Mouse (Mus musculus): ENCODE measurements at regions not wholly inside any gene's neighbourhood (a gene's known extent, or its start where the extent isn't known, plus 50 kb on each side); places are given as distances from the start of the nearest gene placed in this dataset.

- no peak overlapping the region for H3K27ac ChIP-seq (ENCODE audit: low read depth, low read length)
- no peak for DNase-seq (ENCODE audit: low spot score)
- H3K4me2 ChIP-seq (ENCODE audit: low read depth, low read length, severe bottlenecking), result no peak overlapping the region
- ATAC-seq (replicated peaks; ENCODE audit: low FRiP score), result no peak
- no peaks in the 10 kb centered on the region for H3K27me3 ChIP-seq (ENCODE audit: control insufficient read depth, insufficient read depth, low read length)
- WGBS, result 87% methylated on average over 1 of the region's 1 CpGs
- no peaks in the 10 kb centered on the region for H3K9me3 ChIP-seq (ENCODE audit: control insufficient read depth, low read length)
- no peak overlapping the region for H3K9ac ChIP-seq (ENCODE audit: low read length)
- 0 out of 2 replicates have a peak, but pooled peaks cover 3% of the 10 kb centered on the region for H3K4me1 ChIP-seq (replicated peaks; ENCODE audit: control insufficient read depth, insufficient read depth, low read length)
- no peak overlapping the region for H3K4me3 ChIP-seq (ENCODE audit: low read depth, low read length)
- no peaks in the 10 kb centered on the region for H3K36me3 ChIP-seq (ENCODE audit: control insufficient read depth, insufficient read depth, low read length)
These were observed 544.0 kb upstream of the Jag1 start for GRCm38 (mm10) chr2:137660449-137660848.

GRCm38 (mm10) chr2:137654296-137654695, 537.9 kb upstream of the Jag1 start:
- Histone ChIP-seq H3K9ac (ENCODE audit: low read length) (no peak overlapping the region), H3K4me1 (replicated peaks; ENCODE audit: control insufficient read depth, insufficient read depth, low read length) (0 out of 2 replicates have a peak, but pooled peaks cover under 1% of the 10 kb centered on the region), H3K36me3 (ENCODE audit: control insufficient read depth, insufficient read depth, low read length) (no peaks in the 10 kb centered on the region), H3K27me3 (ENCODE audit: control insufficient read depth, insufficient read depth, low read length) (no peaks in the 10 kb centered on the region), H3K9me3 (ENCODE audit: control insufficient read depth, low read length) (no peaks in the 10 kb centered on the region), H3K27ac (ENCODE audit: low read depth, low read length) (no peak overlapping the region), H3K4me3 (ENCODE audit: low read depth, low read length) (no peak overlapping the region), H3K4me2 (ENCODE audit: low read depth, low read length, severe bottlenecking) (no peak overlapping the region)
- 93% methylated on average over 3 of the region's 3 CpGs for WGBS
- DNase-seq (ENCODE audit: low spot score) (no peak), ATAC-seq (replicated peaks; ENCODE audit: low FRiP score) (no peak)

DNA sequence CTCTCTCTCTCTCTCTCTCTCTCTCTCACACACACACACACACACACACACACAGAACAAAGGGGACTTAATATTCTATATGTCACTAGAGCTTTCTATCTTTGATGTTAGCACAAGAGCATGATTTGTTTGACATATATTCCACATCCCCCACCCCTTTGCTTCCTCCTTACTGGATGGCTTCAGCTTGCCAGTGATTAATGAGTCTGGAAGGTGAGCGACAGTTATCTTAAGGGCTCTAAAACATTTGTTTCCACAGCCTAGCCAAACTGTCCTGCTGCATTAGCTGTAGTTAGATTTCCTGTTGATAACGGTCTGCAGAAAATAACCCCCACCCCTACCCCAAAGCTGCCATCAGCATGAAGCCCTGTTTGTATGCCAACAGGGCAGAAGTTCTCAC, 527.7 kb upstream of the Jag1 start:
- WGBS, result 78% methylated on average over 2 of the region's 2 CpGs
- H3K4me1 ChIP-seq (replicated peaks; ENCODE audit: control insufficient read depth, insufficient read depth, low read length), result no peaks in the 10 kb centered on the region
- H3K36me3 ChIP-seq (ENCODE audit: control insufficient read depth, insufficient read depth, low read length), result no peaks in the 10 kb centered on the region
- no peak overlapping the region for H3K9ac ChIP-seq (ENCODE audit: low read length)
- H3K4me2 ChIP-seq (ENCODE audit: low read depth, low read length, severe bottlenecking), result no peak overlapping the region
- DNase-seq (ENCODE audit: low spot score) (no peak), ATAC-seq (replicated peaks; ENCODE audit: low FRiP score) (no peak)
- H3K27me3 ChIP-seq (ENCODE audit: control insufficient read depth, insufficient read depth, low read length), result no peaks in the 10 kb centered on the region
- no peak overlapping the region for H3K4me3 ChIP-seq (ENCODE audit: low read depth, low read length)
- H3K9me3 ChIP-seq (ENCODE audit: control insufficient read depth, low read length), result no peaks in the 10 kb centered on the region
- no peak overlapping the region for H3K27ac ChIP-seq (ENCODE audit: low read depth, low read length)

- Histone ChIP-seq H3K4me2 (ENCODE audit: low read depth, low read length, severe bottlenecking) (no peak overlapping the region), H3K27me3 (ENCODE audit: control insufficient read depth, insufficient read depth, low read length) (no peaks in the 10 kb centered on the region), H3K9ac (ENCODE audit: low read length) (no peak overlapping the region), H3K36me3 (ENCODE audit: control insufficient read depth, insufficient read depth, low read length) (no peaks in the 10 kb centered on the region), H3K4me3 (ENCODE audit: low read depth, low read length) (no peak overlapping the region), H3K9me3 (ENCODE audit: control insufficient read depth, low read length) (no peaks in the 10 kb centered on the region), H3K27ac (ENCODE audit: low read depth, low read length) (no peak overlapping the region), H3K4me1 (replicated peaks; ENCODE audit: control insufficient read depth, insufficient read depth, low read length) (no peaks in the 10 kb centered on the region)
- ATAC-seq (replicated peaks; ENCODE audit: low FRiP score) (no peak), DNase-seq (ENCODE audit: low spot score) (no peak)
- 83% methylated on average over 10 of the region's 10 CpGs for WGBS
These were observed 527.0 kb upstream of the Jag1 start for GRCm38 (mm10) chr2:137643269-137644055.

GRCm38 (mm10) chr2:137635019-137635621, 518.7 kb upstream of the Jag1 start:
- Histone ChIP-seq H3K36me3 (ENCODE audit: control insufficient read depth, insufficient read depth, low read length) (no peaks in the 10 kb centered on the region), H3K4me1 (replicated peaks; ENCODE audit: control insufficient read depth, insufficient read depth, low read length) (no peaks in the 10 kb centered on the region), H3K4me2 (ENCODE audit: low read depth, low read length, severe bottlenecking) (no peak overlapping the region), H3K9ac (ENCODE audit: low read length) (no peak overlapping the region), H3K4me3 (ENCODE audit: low read depth, low read length) (no peak overlapping the region), H3K27ac (ENCODE audit: low read depth, low read length) (no peak overlapping the region), H3K27me3 (ENCODE audit: control insufficient read depth, insufficient read depth, low read length) (no peaks in the 10 kb centered on the region), H3K9me3 (ENCODE audit: control insufficient read depth, low read length) (no peaks in the 10 kb centered on the region)
- 80% methylated on average over 4 of the region's 4 CpGs for WGBS
- DNase-seq (ENCODE audit: low spot score), result no peak
- no peak for ATAC-seq (replicated peaks; ENCODE audit: low FRiP score)

GRCm38 (mm10) chr2:137616637-137617036, 500.2 kb upstream of the Jag1 start:
- Histone ChIP-seq H3K4me1 (replicated peaks; ENCODE audit: control insufficient read depth, insufficient read depth, low read length) (no peaks in the 10 kb centered on the region), H3K36me3 (ENCODE audit: control insufficient read depth, insufficient read depth, low read length) (no peaks in the 10 kb centered on the region), H3K27ac (ENCODE audit: low read depth, low read length) (no peak overlapping the region), H3K9me3 (ENCODE audit: control insufficient read depth, low read length) (no peaks in the 10 kb centered on the region), H3K27me3 (ENCODE audit: control insufficient read depth, insufficient read depth, low read length) (no peaks in the 10 kb centered on the region), H3K4me2 (ENCODE audit: low read depth, low read length, severe bottlenecking) (no peak overlapping the region), H3K4me3 (ENCODE audit: low read depth, low read length) (no peak overlapping the region), H3K9ac (ENCODE audit: low read length) (no peak overlapping the region)
- DNase-seq (ENCODE audit: low spot score) (no peak), ATAC-seq (replicated peaks; ENCODE audit: low FRiP score) (no peak)
- 87% methylated on average over 3 of the region's 3 CpGs for WGBS

GRCm38 (mm10) chr2:137613791-137614190, 497.3 kb upstream of the Jag1 start:
- Histone ChIP-seq H3K4me3 (ENCODE audit: low read depth, low read length) (no peak overlapping the region), H3K9me3 (ENCODE audit: control insufficient read depth, low read length) (no peaks in the 10 kb centered on the region), H3K9ac (ENCODE audit: low read length) (no peak overlapping the region), H3K27me3 (ENCODE audit: control insufficient read depth, insufficient read depth, low read length) (no peaks in the 10 kb centered on the region), H3K27ac (ENCODE audit: low read depth, low read length) (no peak overlapping the region), H3K4me2 (ENCODE audit: low read depth, low read length, severe bottlenecking) (no peak overlapping the region), H3K36me3 (ENCODE audit: control insufficient read depth, insufficient read depth, low read length) (no peaks in the 10 kb centered on the region), H3K4me1 (replicated peaks; ENCODE audit: control insufficient read depth, insufficient read depth, low read length) (no peaks in the 10 kb centered on the region)
- 93% methylated on average over 2 of the region's 2 CpGs for WGBS
- no peak for ATAC-seq (replicated peaks; ENCODE audit: low FRiP score)
- DNase-seq (ENCODE audit: low spot score), result no peak

- ATAC-seq (replicated peaks; ENCODE audit: low FRiP score) (no peak), DNase-seq (ENCODE audit: low spot score) (no peak)
- H3K9me3 ChIP-seq (ENCODE audit: control insufficient read depth, low read length), result no peaks in the 10 kb centered on the region
- no peak overlapping the region for H3K9ac ChIP-seq (ENCODE audit: low read length)
- 84% methylated on average over 6 of the region's 6 CpGs for WGBS
- no peak overlapping the region for H3K4me2 ChIP-seq (ENCODE audit: low read depth, low read length, severe bottlenecking)
- no peaks in the 10 kb centered on the region for H3K27me3 ChIP-seq (ENCODE audit: control insufficient read depth, insufficient read depth, low read length)
- no peak overlapping the region for H3K4me3 ChIP-seq (ENCODE audit: low read depth, low read length)
- H3K36me3 ChIP-seq (ENCODE audit: control insufficient read depth, insufficient read depth, low read length), result no peaks in the 10 kb centered on the region
- H3K4me1 ChIP-seq (replicated peaks; ENCODE audit: control insufficient read depth, insufficient read depth, low read length), result no peaks in the 10 kb centered on the region
- no peak overlapping the region for H3K27ac ChIP-seq (ENCODE audit: low read depth, low read length)
These were observed 492.1 kb upstream of the Jag1 start for GRCm38 (mm10) chr2:137608506-137608905.

DNA sequence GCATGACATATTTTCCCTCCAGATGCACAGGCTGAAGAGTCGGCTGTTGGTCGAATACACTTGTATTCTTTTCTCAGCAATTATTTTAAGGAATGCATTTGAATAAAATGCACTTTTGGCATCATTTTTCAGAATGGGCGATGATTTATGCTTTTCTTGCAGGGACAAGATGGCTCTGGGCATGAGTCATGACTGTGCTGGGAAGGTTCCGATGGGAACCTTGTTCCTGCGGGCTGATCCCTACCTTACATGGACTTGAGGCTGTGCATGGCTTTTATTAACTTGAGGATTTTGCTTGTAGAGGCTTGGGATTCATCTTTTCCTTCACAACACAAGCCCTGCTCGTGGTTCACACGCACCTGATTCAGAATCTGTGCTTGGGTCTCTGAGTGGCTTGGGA, 481.7 kb upstream of the Jag1 start:
- H3K27ac ChIP-seq (ENCODE audit: low read depth, low read length), result no peak overlapping the region
- no peaks in the 10 kb centered on the region for H3K9me3 ChIP-seq (ENCODE audit: control insufficient read depth, low read length)
- DNase-seq (ENCODE audit: low spot score), result no peak
- H3K4me3 ChIP-seq (ENCODE audit: low read depth, low read length), result no peak overlapping the region
- no peak for ATAC-seq (replicated peaks; ENCODE audit: low FRiP score)
- H3K27me3 ChIP-seq (ENCODE audit: control insufficient read depth, insufficient read depth, low read length), result no peaks in the 10 kb centered on the region
- H3K36me3 ChIP-seq (ENCODE audit: control insufficient read depth, insufficient read depth, low read length), result no peaks in the 10 kb centered on the region
- no peak overlapping the region for H3K9ac ChIP-seq (ENCODE audit: low read length)
- 87% methylated on average over 7 of the region's 7 CpGs for WGBS
- H3K4me1 ChIP-seq (replicated peaks; ENCODE audit: control insufficient read depth, insufficient read depth, low read length), result no peaks in the 10 kb centered on the region
- no peak overlapping the region for H3K4me2 ChIP-seq (ENCODE audit: low read depth, low read length, severe bottlenecking)
